Mouse (Mus musculus): ENCODE measurements at regions not wholly inside any gene's neighbourhood (a gene's known extent, or its start where the extent isn't known, plus 50 kb on each side); places are given as distances from the start of the nearest gene placed in this dataset.
"Not testable (repeated sequence)": the region's sequence is repeated elsewhere in the genome, so short reads cannot be mapped to it uniquely, and the experiment has no call there.

- DNase-seq: no peak
These were observed 158.3 kb upstream of the Ptprz1 start for GRCm38 (mm10) chr6:22716864-22717557.

- no peak for DNase-seq
These were observed 159.0 kb upstream of the Ptprz1 start for GRCm38 (mm10) chr6:22716144-22716856.

GRCm38 (mm10) chr6:22698187-22698586, 177.1 kb upstream of the Ptprz1 start:
- DNase-seq: no peak

- DNase-seq: peak; percentile 2
These were observed 186.6 kb upstream of the Ptprz1 start for GRCm38 (mm10) chr6:22688678-22689126.

GRCm38 (mm10) chr6:22674586-22674929, 200.7 kb upstream of the Ptprz1 start:
- DNase-seq: no peak

- no peak for DNase-seq
These were observed 201.2 kb upstream of the Ptprz1 start for GRCm38 (mm10) chr6:22673919-22674585.

- no peak for DNase-seq
These were observed 203.8 kb upstream of the Ptprz1 start for GRCm38 (mm10) chr6:22671524-22671923.

- no peak for DNase-seq
These were observed 206.9 kb upstream of the Ptprz1 start for GRCm38 (mm10) chr6:22668190-22668975.

GRCm38 (mm10) chr6:22657401-22657800, 217.9 kb upstream of the Ptprz1 start:
- not testable (repeated sequence) for DNase-seq

- DNase-seq: no peak
These were observed 235.2 kb upstream of the Ptprz1 start for GRCm38 (mm10) chr6:22640100-22640499.

- DNase-seq: no peak
These were observed 240.2 kb upstream of the Ptprz1 start for GRCm38 (mm10) chr6:22635141-22635540.

- DNase-seq: no peak
These were observed 240.6 kb upstream of the Ptprz1 start for GRCm38 (mm10) chr6:22634740-22635139.

- no peak for DNase-seq
These were observed 235.5 kb upstream of the Fam3c start for GRCm38 (mm10) chr6:22591592-22591991.

GRCm38 (mm10) chr6:22584851-22585250, 228.8 kb upstream of the Fam3c start:
- DNase-seq: no peak

GRCm38 (mm10) chr6:22572925-22573324, 216.9 kb upstream of the Fam3c start:
- DNase-seq: no peak

GRCm38 (mm10) chr6:22567891-22568290, 211.8 kb upstream of the Fam3c start:
- no peak for DNase-seq

GRCm38 (mm10) chr6:22548296-22549245, 192.5 kb upstream of the Fam3c start:
- no peak for DNase-seq

GRCm38 (mm10) chr6:22541603-22542002, 185.6 kb upstream of the Fam3c start:
- DNase-seq: no peak

GRCm38 (mm10) chr6:22538254-22538653, 182.2 kb upstream of the Fam3c start:
- DNase-seq: no peak

- no peak for DNase-seq
These were observed 168.3 kb upstream of the Fam3c start for GRCm38 (mm10) chr6:22524384-22524783.

- DNase-seq: no peak
These were observed 167.7 kb upstream of the Fam3c start for GRCm38 (mm10) chr6:22523582-22524234.
